Comparison of ENCODE assay signal across 31 mouse cellular contexts in the genomic region with DNA sequence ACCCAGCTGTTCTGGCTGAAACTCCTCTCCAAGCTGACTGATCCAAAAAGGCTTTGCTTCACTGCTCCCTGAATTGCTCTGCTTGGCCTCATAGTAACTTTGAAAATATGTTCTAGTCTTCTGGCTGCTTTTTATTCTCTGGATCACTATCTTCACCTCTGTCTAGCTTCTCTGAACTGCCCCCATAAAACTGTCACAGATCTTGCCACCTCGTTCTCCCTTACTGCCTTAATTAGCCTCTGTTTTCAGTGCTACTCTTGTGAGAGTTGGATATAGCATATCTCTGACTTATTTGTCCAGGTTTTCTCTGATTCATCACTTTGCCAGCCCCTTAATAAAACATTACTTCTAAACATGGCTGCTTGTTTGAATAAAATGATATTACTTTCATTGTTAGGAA.
"Had no signal": no experiment of that assay in that cellular context is flagged by ENCODE, and none has a peak within 500 bp of the region (broad histone marks: within the 10 kb centered on the region; RNA-seq: fewer than 3 reads in every experiment).

No protein-coding gene starts in this region.

- H3K9me3 ChIP-seq: limb, embryonic 10.5 days; limb, embryonic 12.5 days; limb, embryonic 13.5 days; limb, embryonic 15.5 days; liver, embryonic 12.5 days; liver, embryonic 13.5 days; liver, embryonic 15.5 days; lung, embryonic 15.5 days; megakaryocyte, embryonic 14.5 days; midbrain, embryonic 10.5 days; midbrain, embryonic 13.5 days; neural tube, embryonic 12.5 days had no signal

- H3K27me3 ChIP-seq: limb, embryonic 12.5 days; limb, embryonic 13.5 days; limb, embryonic 15.5 days; liver, embryonic 12.5 days; liver, embryonic 13.5 days; liver, embryonic 15.5 days; lung, embryonic 15.5 days; megakaryocyte, embryonic 14.5 days; midbrain, embryonic 12.5 days; midbrain, embryonic 13.5 days; neural tube, embryonic 12.5 days had no signal

- ATAC-seq: liver, embryonic 12.5 days; liver, postnatal 0 days; lung, postnatal 0 days; midbrain, embryonic 13.5 days; midbrain, embryonic 16.5 days had no signal

- H3K4me3 ChIP-seq: left cerebral cortex, adult 2 months; limb, embryonic 10.5 days; limb, embryonic 12.5 days; limb, embryonic 13.5 days; limb, embryonic 15.5 days; liver, embryonic 12.5 days; liver, embryonic 13.5 days; liver, embryonic 15.5 days; lung, embryonic 15.5 days; megakaryocyte, embryonic 14.5 days; midbrain, embryonic 10.5 days; midbrain, embryonic 12.5 days; midbrain, embryonic 13.5 days; myocyte; neural tube, embryonic 12.5 days had no signal

- H3K9ac ChIP-seq: limb, embryonic 12.5 days; limb, embryonic 13.5 days; limb, embryonic 15.5 days; liver, embryonic 12.5 days; liver, embryonic 13.5 days; liver, embryonic 14.5 days; liver, embryonic 15.5 days; liver, postnatal 0 days; lung, embryonic 14.5 days; lung, embryonic 15.5 days; midbrain, embryonic 12.5 days; midbrain, embryonic 13.5 days; neural tube, embryonic 12.5 days had no signal

- H3K4me2 ChIP-seq: limb, embryonic 12.5 days; limb, embryonic 13.5 days; limb, embryonic 15.5 days; liver, embryonic 11.5 days; liver, embryonic 12.5 days; liver, embryonic 13.5 days; liver, embryonic 15.5 days; lung, embryonic 14.5 days; lung, embryonic 15.5 days; midbrain, embryonic 12.5 days; midbrain, embryonic 13.5 days; neural tube, embryonic 12.5 days had no signal

- H3K36me3 ChIP-seq: limb, embryonic 10.5 days; limb, embryonic 12.5 days; limb, embryonic 13.5 days; limb, embryonic 15.5 days; liver, embryonic 12.5 days; liver, embryonic 13.5 days; liver, embryonic 15.5 days; lung, embryonic 15.5 days; midbrain, embryonic 10.5 days; midbrain, embryonic 12.5 days; midbrain, embryonic 13.5 days; neural tube, embryonic 12.5 days had no signal

- DNase-seq: left cerebral cortex, postnatal 4 days; liver; liver, embryonic 13.5 days; liver, postnatal 0 days; lung, adult 18-20 months; lung, adult 2 months; lung, embryonic 14.5 days; lung, postnatal 10 days; lung, postnatal 14 days; lung, postnatal 36 days; lung, postnatal 4 days; midbrain, embryonic 14.5 days had no signal

- H3K4me1 ChIP-seq: limb, embryonic 10.5 days; limb, embryonic 12.5 days; limb, embryonic 13.5 days; limb, embryonic 15.5 days; liver, embryonic 12.5 days; liver, embryonic 13.5 days; liver, embryonic 15.5 days; lung, embryonic 15.5 days; megakaryocyte, embryonic 14.5 days; midbrain, embryonic 10.5 days; midbrain, embryonic 12.5 days; midbrain, embryonic 13.5 days; neural tube, embryonic 12.5 days had no signal

- H3K27ac ChIP-seq: left cerebral cortex, adult 2 months; limb, embryonic 10.5 days; limb, embryonic 12.5 days; limb, embryonic 13.5 days; limb, embryonic 15.5 days; liver, embryonic 12.5 days; liver, embryonic 13.5 days; liver, embryonic 14.5 days; liver, embryonic 15.5 days; lung, embryonic 15.5 days; macrophage; midbrain, embryonic 10.5 days; midbrain, embryonic 12.5 days; midbrain, embryonic 13.5 days; neural tube, embryonic 12.5 days had no signal
